Mouse (Mus musculus) megakaryocyte-erythroid progenitor cell, adult 5 weeks (primary cell): ENCODE measurements around the gene Gm17359. TPM values are rescaled to one million over a fixed set of nuclear protein-coding genes. Genes with fewer than 3 reads are reported as not detected.

ENCODE experiments used
- polyA plus RNA-seq: library from polyadenylated mRNA; stranded (reverse); fragments of >175 nt; gene quantifications from 2 replicates; pipeline ENCODE4 v1.2.3, GENCODE M21; 2012

The Gm17359 gene
- polyA plus RNA-seq, result not detected in 2 replicates

GRCm38 (mm10) chr3:79336044-79336766, at the start of gene Gm17359:
Gm17359 (plus strand) TSS chr3:79336661.

Other genes starting within 250 kb of the Gm17359 start
- 4.8 and 7.7 TPM in 2 replicates for gene Rapgef2, start 50.1 kb upstream of the Gm17359 start, polyA plus RNA-seq
- 0.82 and 1.1 TPM in 2 replicates for gene Fnip2, start 231.1 kb downstream of the Gm17359 start, polyA plus RNA-seq